14 mouse cellular contexts compared by ENCODE assay signal in the genomic region with DNA sequence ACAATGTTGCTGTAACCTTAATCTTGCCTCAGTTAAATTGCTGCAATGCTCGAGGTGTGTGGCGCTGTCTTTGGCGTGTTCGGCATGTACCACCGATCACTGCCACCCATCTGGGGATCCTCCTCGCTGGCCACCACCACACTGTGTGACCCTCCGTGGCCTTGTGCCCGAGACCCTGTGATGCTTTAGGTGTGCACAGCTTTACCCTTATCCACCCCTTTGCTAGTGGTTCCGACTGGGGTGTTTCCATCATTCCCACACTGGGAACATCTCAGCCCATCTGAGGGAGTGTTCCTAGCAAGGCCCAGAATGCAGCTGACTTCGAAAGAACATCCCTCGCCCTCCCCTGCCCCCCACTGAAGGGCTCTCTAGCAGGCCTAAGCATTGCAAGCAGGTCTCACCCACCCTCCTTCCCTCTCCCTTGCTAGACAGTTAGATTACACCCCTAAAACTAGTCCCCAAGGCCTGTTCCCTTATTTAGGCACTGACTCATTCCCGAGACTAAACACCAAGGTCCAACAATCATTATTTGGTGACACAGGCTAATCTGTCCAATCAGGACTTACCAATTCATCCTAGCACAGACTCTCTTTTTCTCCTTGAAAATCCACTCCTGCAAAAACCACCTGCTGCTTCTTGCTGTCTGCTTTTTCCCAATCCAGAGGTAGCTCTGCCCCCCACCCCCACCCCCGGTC. TPM values are rescaled to one million over a fixed set of nuclear protein-coding genes. Genes with fewer than 3 reads are reported as not detected.
DNase-seq lines count a peak whose midpoint lies in the region; ATAC-seq lines count a peak whose summit lies in the region.
"Had no signal": no experiment of that assay in that cellular context is flagged by ENCODE, and none has a peak within 500 bp of the region (broad histone marks: within the 10 kb centered on the region; RNA-seq: fewer than 3 reads in every experiment).

No protein-coding gene starts in this region.

- H3K9me3 ChIP-seq in heart, embryonic 15.5 days (replicated peaks), result no peaks in the 10 kb centered on the region
- H3K9me3 ChIP-seq in neural tube, embryonic 14.5 days (ENCODE audit: control insufficient read depth, low read length), result no peaks in the 10 kb centered on the region
- H3K9me3 ChIP-seq in neural tube, embryonic 15.5 days (replicated peaks), result no peaks in the 10 kb centered on the region
- no peaks in the 10 kb centered on the region for H3K9me3 ChIP-seq in stomach, embryonic 16.5 days (replicated peaks; ENCODE audit: control insufficient read depth, low read length)
- H3K9me3 ChIP-seq: embryonic facial prominence, embryonic 10.5 days; forebrain, embryonic 15.5 days; midbrain, embryonic 13.5 days had no signal

- H3K4me3 ChIP-seq in heart, embryonic 15.5 days, result no peak overlapping the region
- no peak overlapping the region for H3K4me3 ChIP-seq in neural tube, embryonic 14.5 days (ENCODE audit: low read depth, low read length)
- H3K4me3 ChIP-seq in neural tube, embryonic 15.5 days (replicated peaks), result no peak overlapping the region
- no peak overlapping the region for H3K4me3 ChIP-seq in stomach, embryonic 16.5 days (replicated peaks; ENCODE audit: low read length)
- H3K4me3 ChIP-seq: embryonic facial prominence, embryonic 10.5 days; erythroblast, embryonic 14.5 days; forebrain, embryonic 15.5 days; layer of hippocampus, adult 2 months; midbrain, embryonic 13.5 days had no signal

- H3K27me3 ChIP-seq in heart, embryonic 15.5 days, result no peaks in the 10 kb centered on the region
- no peaks in the 10 kb centered on the region for H3K27me3 ChIP-seq in neural tube, embryonic 14.5 days (ENCODE audit: control insufficient read depth, insufficient read depth, low read length)
- H3K27me3 ChIP-seq in neural tube, embryonic 15.5 days (replicated peaks), result no peaks in the 10 kb centered on the region
- no peaks in the 10 kb centered on the region for H3K27me3 ChIP-seq in stomach, embryonic 16.5 days (ENCODE audit: control insufficient read depth, insufficient read depth, low read length)
- H3K27me3 ChIP-seq: forebrain, embryonic 15.5 days; midbrain, embryonic 13.5 days had no signal

- no peaks in the 10 kb centered on the region; the same call in 1 of the 2 replicates for H3K36me3 ChIP-seq in heart, embryonic 15.5 days
- H3K36me3 ChIP-seq in neural tube, embryonic 14.5 days (ENCODE audit: control insufficient read depth, insufficient read depth, low read length), result no peaks in the 10 kb centered on the region
- H3K36me3 ChIP-seq in neural tube, embryonic 15.5 days, result no peaks in the 10 kb centered on the region
- no peaks in the 10 kb centered on the region for H3K36me3 ChIP-seq in stomach, embryonic 16.5 days (ENCODE audit: control insufficient read depth, insufficient read depth, low read length)
- H3K36me3 ChIP-seq: forebrain, embryonic 15.5 days had no signal

- no peak for ATAC-seq in heart, embryonic 15.5 days (replicated peaks; ENCODE audit: insufficient number of reproducible peaks, insufficient read depth, low FRiP score, low read depth)
- no peak for ATAC-seq in neural tube, embryonic 14.5 days (ENCODE audit: low read depth)
- no peak for ATAC-seq in neural tube, embryonic 15.5 days (ENCODE audit: low FRiP score)
- no peak for ATAC-seq in stomach, embryonic 16.5 days (ENCODE audit: insufficient read depth, low FRiP score)
- ATAC-seq: midbrain, embryonic 13.5 days had no signal

- no peak overlapping the region for H3K9ac ChIP-seq in heart, embryonic 15.5 days
- no peak overlapping the region for H3K9ac ChIP-seq in neural tube, embryonic 14.5 days (replicated peaks; ENCODE audit: low read depth, low read length)
- H3K9ac ChIP-seq in neural tube, embryonic 15.5 days (replicated peaks), result no peak overlapping the region
- peak overlapping the region; percentile 19; the same call in 1 of the 2 replicates for H3K9ac ChIP-seq in stomach, embryonic 16.5 days (ENCODE audit: low read length)
- H3K9ac ChIP-seq: midbrain, embryonic 13.5 days had no signal

- no peak overlapping the region for H3K4me2 ChIP-seq in heart, embryonic 15.5 days
- H3K4me2 ChIP-seq in neural tube, embryonic 14.5 days (ENCODE audit: low read depth, low read length), result no peak overlapping the region
- H3K4me2 ChIP-seq in neural tube, embryonic 15.5 days, result no peak overlapping the region
- H3K4me2 ChIP-seq in stomach, embryonic 16.5 days (ENCODE audit: low read depth, low read length), result no peak overlapping the region
- H3K4me2 ChIP-seq: forebrain, embryonic 15.5 days; midbrain, embryonic 13.5 days had no signal

- peak overlapping the region; percentile 64 for H3K27ac ChIP-seq in heart, embryonic 15.5 days
- H3K27ac ChIP-seq in neural tube, embryonic 14.5 days (ENCODE audit: low read depth, low read length), result 0 out of 2 replicates have a peak overlapping the region, but pooled peaks have one; percentile 44
- no peak overlapping the region for H3K27ac ChIP-seq in neural tube, embryonic 15.5 days (replicated peaks)
- H3K27ac ChIP-seq in stomach, embryonic 16.5 days (ENCODE audit: low read length), result peak overlapping the region; percentile 79; the same call in 1 of the 2 replicates
- H3K27ac ChIP-seq: embryonic facial prominence, embryonic 10.5 days; forebrain, embryonic 15.5 days; layer of hippocampus, adult 2 months; midbrain, embryonic 13.5 days had no signal

- 77% methylated on average over 13 of the region's 13 CpGs for WGBS in heart, embryonic 15.5 days
- WGBS in neural tube, embryonic 14.5 days, result 88% methylated on average over 13 of the region's 13 CpGs
- WGBS in neural tube, embryonic 15.5 days, result 87% methylated on average over 13 of the region's 13 CpGs
- 75% methylated on average over 13 of the region's 13 CpGs for WGBS in stomach, embryonic 16.5 days

- H3K4me1 ChIP-seq in heart, embryonic 15.5 days (replicated peaks), result peaks cover 80% of the 10 kb centered on the region
- H3K4me1 ChIP-seq in neural tube, embryonic 14.5 days (ENCODE audit: control insufficient read depth, insufficient read depth, low read length), result peaks cover 11% of the 10 kb centered on the region
- peaks cover 16% of the 10 kb centered on the region for H3K4me1 ChIP-seq in neural tube, embryonic 15.5 days
- peaks cover 50% of the 10 kb centered on the region for H3K4me1 ChIP-seq in stomach, embryonic 16.5 days (ENCODE audit: control insufficient read depth, insufficient read depth, low read length)

- DNase-seq in adrenal gland, adult 2 months, result peak; percentile 39
- no peak for DNase-seq in adrenal gland, adult 18-20 months (ENCODE audit: low spot score in 2 of 2)
- DNase-seq in heart, adult 18-20 months, result no peak
- no peak for DNase-seq in cerebellum, adult 8-10 months
- DNase-seq: thymus, postnatal 36 days had no signal

RNA-seq across cellular contexts. Expression of a gene that starts 14.1 kb away (rescaled TPM):
- 100 to 1,000 TPM in 1 of 2 experiments, 10 to 100 TPM in 1; 67.7 to 105 TPM for total RNA-seq in adrenal gland, adult 2 months (2021)
- 25.9 and 34.3 TPM in 2 replicates for polyA plus RNA-seq in adrenal gland, adult 2 months (2012; rRNA removed)
- 100 to 1,000 TPM in 1 of 2 experiments, 10 to 100 TPM in 1; 63.1 to 122 TPM for total RNA-seq in adrenal gland, adult 18-20 months (2021)
- polyA plus RNA-seq in heart, embryonic 15.5 days (2015; fragmentation: Nextera tagmentation; extraction: Ambion mirVana), result 84.9 and 94.3 TPM in 2 replicates
- total RNA-seq in heart, adult 18-20 months (2021), result 10 to 100 TPM; 67.5 to 68.4 TPM
- polyA plus RNA-seq in neural tube, embryonic 14.5 days (2014; fragmentation: Nextera tagmentation; extraction: Ambion mirVana), result 64.8 and 91.7 TPM in 2 replicates
- polyA plus RNA-seq in neural tube, embryonic 15.5 days (2015; fragmentation: Nextera tagmentation; extraction: Ambion mirVana), result 95.3 and 98.9 TPM in 2 replicates
- 127 and 139 TPM in 2 replicates for polyA plus RNA-seq in stomach, embryonic 16.5 days (2015; fragmentation: Nextera tagmentation; extraction: Ambion mirVana)
